Mouse (Mus musculus) lung, embryonic 15.5 days (tissue): ENCODE measurements around the gene Ccdc93. TPM values are rescaled to one million over a fixed set of nuclear protein-coding genes. Genes with fewer than 3 reads are reported as not detected.
A peak's percentile ranks its signal among the peaks of the same experiment; 100 is the strongest.

ENCODE experiments used
- ATAC-seq: fragments of 200-750 bp; cut with Nextera tagmentation; 2 replicates; pipeline ENCODE4 v1.8.0; 2017; ENCODE audit warnings: moderate number of reproducible peaks, borderline replicate concordance; ENCODE audit not compliant: low FRiP score, low TSS enrichment; ENCODE audit errors: extremely low read depth
- H3K27ac ChIP-seq: fragments of 300-500 bp; sonication (generic); 2 replicates; pipeline ENCODE4 v1.5.1; 2015; ENCODE audit warnings: moderate library complexity, mild to moderate bottlenecking, inconsistent platforms
- H3K27me3 ChIP-seq: fragments of 300-500 bp; sonication (generic); 2 replicates; pipeline ENCODE4 v1.6.1; 2015; ENCODE audit warnings: inconsistent platforms
- H3K36me3 ChIP-seq: fragments of 300-500 bp; sonication (generic); 2 replicates; pipeline ENCODE4 v1.6.1; 2015; ENCODE audit warnings: inconsistent platforms
- H3K4me1 ChIP-seq: fragments of 300-500 bp; sonication (generic); 2 replicates; pipeline ENCODE4 v1.6.1; 2015; ENCODE audit warnings: inconsistent platforms
- H3K4me2 ChIP-seq: fragments of 300-500 bp; sonication (generic); 2 replicates; pipeline ENCODE4 v1.6.1; 2015; ENCODE audit warnings: inconsistent platforms, mild to moderate bottlenecking, moderate library complexity
- H3K4me3 ChIP-seq: fragments of 300-500 bp; sonication (generic); 2 replicates; pipeline ENCODE4 v1.5.1; 2015; ENCODE audit warnings: mild to moderate bottlenecking, inconsistent platforms
- H3K9ac ChIP-seq: fragments of 300-500 bp; sonication (generic); 2 replicates; pipeline ENCODE4 v1.6.1; 2015; ENCODE audit warnings: inconsistent platforms
- H3K9me3 ChIP-seq: fragments of 300-500 bp; sonication (generic); 2 replicates; pipeline ENCODE4 v1.6.1; 2016; ENCODE audit warnings: inconsistent platforms
- WGBS: fragments of 180-500 bp; shearing (Covaris S2); methylation state at CpG from one replicate; pipeline ENCODE4 v1.1.7; 2015; 5-methylcytosine and 5-hydroxymethylcytosine counted together
- polyA plus RNA-seq: library from polyadenylated mRNA; unstranded; fragments of >200 nt; fragmentation: Nextera tagmentation; extraction: Ambion mirVana; gene quantifications from 2 replicates; pipeline ENCODE4 v1.2.1, GENCODE M21; 2015

Gene Ccdc93
- polyA plus RNA-seq, 1 experiment from 2014 or later: 9.7 TPM

- H3K36me3 ChIP-seq: no peaks in the 10 kb centered on the region
- H3K9me3 ChIP-seq: no peaks in the 10 kb centered on the region
- no peak for ATAC-seq
- no peaks in the 10 kb centered on the region for H3K27me3 ChIP-seq
- no peak overlapping the region for H3K9ac ChIP-seq
- H3K27ac ChIP-seq: no peak overlapping the region
- H3K4me1 ChIP-seq: peaks cover 24% of the 10 kb centered on the region
- 37% methylated on average over 14 of the region's 14 CpGs for WGBS
- H3K4me2 ChIP-seq: peak overlapping the region; percentile 12; the same call in 1 of the 2 replicates
- H3K4me3 ChIP-seq: no peak overlapping the region
Measured at GRCm38 (mm10) chr1:121398986-121399881, 31.6 kb upstream of the Ccdc93 start.

- H3K36me3 ChIP-seq: no peaks in the 10 kb centered on the region
- no peaks in the 10 kb centered on the region for H3K27me3 ChIP-seq
- ATAC-seq: 0 out of 2 replicates have a peak, but pooled peaks have one; percentile 23
- no peak overlapping the region for H3K4me3 ChIP-seq
- no peak overlapping the region for H3K9ac ChIP-seq
- no peaks in the 10 kb centered on the region for H3K9me3 ChIP-seq
- no peak overlapping the region for H3K4me2 ChIP-seq
- peaks cover 14% of the 10 kb centered on the region for H3K4me1 ChIP-seq
- WGBS: 16% methylated on average over 4 of the region's 4 CpGs
- H3K27ac ChIP-seq: no peak overlapping the region
Measured at GRCm38 (mm10) chr1:121400243-121400642, 30.6 kb upstream of the Ccdc93 start.

DNA sequence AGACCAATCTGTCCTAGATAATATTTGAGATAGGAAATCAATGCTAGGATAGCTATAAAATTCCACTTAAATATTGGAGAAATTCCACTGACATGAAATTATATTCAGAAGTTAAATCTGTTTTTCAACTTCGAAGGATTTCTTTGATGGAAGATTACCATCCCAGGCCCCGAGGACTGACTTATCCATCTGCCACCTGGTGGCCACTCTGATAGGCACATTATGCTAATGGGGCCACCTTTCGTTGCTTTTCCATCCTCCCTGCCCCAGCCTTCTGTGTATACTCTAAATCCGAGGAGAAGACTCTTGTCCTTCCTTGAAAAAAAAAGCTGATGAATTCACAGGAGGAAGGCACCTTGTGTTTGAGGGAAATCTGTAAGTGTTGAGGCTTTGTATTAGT lies 11.8 kb upstream of the Ccdc93 start:
- Histone ChIP-seq H3K4me2 (no peak overlapping the region), H3K9ac (no peak overlapping the region), H3K4me1 (no peaks in the 10 kb centered on the region), H3K27me3 (no peaks in the 10 kb centered on the region), H3K36me3 (no peaks in the 10 kb centered on the region), H3K27ac (no peak overlapping the region), H3K9me3 (no peaks in the 10 kb centered on the region), H3K4me3 (no peak overlapping the region)
- ATAC-seq: no peak
- 36% methylated on average over 4 of the region's 4 CpGs for WGBS

DNA sequence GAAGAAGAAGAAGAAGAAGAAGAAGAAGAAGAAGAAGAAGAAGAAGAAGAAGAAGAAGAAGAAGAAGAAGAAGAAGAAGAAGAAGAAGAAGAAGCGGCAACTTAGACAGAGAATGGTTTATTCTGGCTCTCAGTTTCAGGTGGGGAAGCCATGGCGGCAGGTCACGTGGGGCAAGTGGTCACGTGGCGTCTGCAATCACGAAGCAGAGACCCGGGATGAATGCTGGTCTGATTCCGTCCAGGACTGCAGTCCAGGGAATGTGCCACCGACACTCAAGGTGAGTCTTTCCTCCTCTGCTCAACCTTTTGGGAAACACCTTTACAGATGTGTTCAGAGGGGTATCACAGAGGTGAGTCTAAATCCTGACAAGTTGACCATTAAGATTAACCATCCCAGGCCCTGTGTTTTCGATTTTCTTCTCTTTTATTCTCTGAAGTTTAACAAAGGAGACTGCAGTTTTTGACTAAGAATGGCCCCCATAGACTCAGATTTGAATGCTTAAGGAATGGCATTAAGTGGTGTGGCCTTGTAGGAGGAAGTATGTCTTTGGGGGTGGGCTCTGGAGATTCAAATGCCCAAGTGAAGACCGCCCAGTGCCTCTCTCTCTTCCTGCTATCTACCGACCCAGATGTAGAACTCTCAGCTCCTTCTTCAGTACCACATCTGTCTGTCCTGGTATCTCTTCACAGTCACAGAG lies 11.1 kb upstream of the Ccdc93 start:
- no peaks in the 10 kb centered on the region for H3K4me1 ChIP-seq
- H3K9me3 ChIP-seq: no peaks in the 10 kb centered on the region
- no peak overlapping the region for H3K4me3 ChIP-seq
- no peak for ATAC-seq
- no peaks in the 10 kb centered on the region for H3K36me3 ChIP-seq
- H3K27ac ChIP-seq: no peak overlapping the region
- H3K4me2 ChIP-seq: no peak overlapping the region
- no peaks in the 10 kb centered on the region for H3K27me3 ChIP-seq
- H3K9ac ChIP-seq: no peak overlapping the region
- WGBS: 78% methylated on average over 12 of the region's 12 CpGs

- H3K4me2 ChIP-seq: peak overlapping the region; percentile 94
- no peaks in the 10 kb centered on the region for H3K9me3 ChIP-seq
- H3K36me3 ChIP-seq: no peaks in the 10 kb centered on the region
- no peak for ATAC-seq
- peaks cover 10% of the 10 kb centered on the region for H3K4me1 ChIP-seq
- no peak overlapping the region for H3K27ac ChIP-seq
- peak overlapping the region; percentile 89 for H3K4me3 ChIP-seq
- WGBS: 15% methylated on average over 6 of the region's 6 CpGs
- no peaks in the 10 kb centered on the region for H3K27me3 ChIP-seq
- H3K9ac ChIP-seq: no peak overlapping the region
Measured at GRCm38 (mm10) chr1:121430183-121430937, 489 bp upstream of the Ccdc93 start.

DNA sequence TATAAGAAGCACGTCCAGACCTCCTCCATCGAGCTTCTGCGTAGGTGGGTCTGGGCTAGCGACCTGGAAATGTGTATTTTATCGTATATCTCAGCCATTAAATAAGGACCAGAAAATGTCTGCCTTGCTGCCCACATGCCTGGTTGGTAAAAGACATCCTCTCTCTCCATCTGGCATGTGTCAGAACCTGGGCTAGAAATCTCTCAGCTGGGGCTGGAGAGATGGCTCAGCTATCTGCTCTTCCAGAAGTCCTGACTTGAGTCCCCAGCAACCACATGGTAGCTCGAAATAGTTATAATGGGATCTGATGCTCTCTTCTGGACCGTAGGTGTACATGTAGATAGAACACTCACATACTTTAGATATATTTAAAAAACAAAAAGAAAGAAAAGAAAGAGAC lies 5.1 kb downstream of the Ccdc93 start:
- Histone ChIP-seq H3K4me1 (peaks cover 10% of the 10 kb centered on the region), H3K36me3 (0 out of 2 replicates have a peak, but pooled peaks cover 3% of the 10 kb centered on the region), H3K9me3 (no peaks in the 10 kb centered on the region), H3K4me2 (no peak overlapping the region), H3K27ac (no peak overlapping the region), H3K4me3 (no peak overlapping the region), H3K9ac (no peak overlapping the region), H3K27me3 (no peaks in the 10 kb centered on the region)
- ATAC-seq: no peak
- 91% methylated on average over 7 of the region's 7 CpGs for WGBS

GRCm38 (mm10) chr1:121440535-121441381 lies 9.9 kb downstream of the Ccdc93 start:
- Histone ChIP-seq H3K27ac (no peak overlapping the region), H3K4me1 (no peaks in the 10 kb centered on the region), H3K4me3 (no peak overlapping the region), H3K4me2 (no peak overlapping the region), H3K27me3 (no peaks in the 10 kb centered on the region), H3K9me3 (no peaks in the 10 kb centered on the region), H3K36me3 (peaks cover 20% of the 10 kb centered on the region), H3K9ac (no peak overlapping the region)
- WGBS: 64% methylated on average over 13 of the region's 13 CpGs
- ATAC-seq: peak; percentile 66; the same call in 1 of the 2 replicates

- Histone ChIP-seq H3K27ac (no peak overlapping the region), H3K27me3 (no peaks in the 10 kb centered on the region), H3K36me3 (peaks cover 25% of the 10 kb centered on the region), H3K9me3 (no peaks in the 10 kb centered on the region), H3K4me2 (no peak overlapping the region), H3K9ac (no peak overlapping the region), H3K4me3 (no peak overlapping the region), H3K4me1 (no peaks in the 10 kb centered on the region)
- no peak for ATAC-seq
- WGBS: 90% methylated on average over 6 of the region's 6 CpGs
Measured at GRCm38 (mm10) chr1:121444147-121444546, 13.3 kb downstream of the Ccdc93 start.

DNA sequence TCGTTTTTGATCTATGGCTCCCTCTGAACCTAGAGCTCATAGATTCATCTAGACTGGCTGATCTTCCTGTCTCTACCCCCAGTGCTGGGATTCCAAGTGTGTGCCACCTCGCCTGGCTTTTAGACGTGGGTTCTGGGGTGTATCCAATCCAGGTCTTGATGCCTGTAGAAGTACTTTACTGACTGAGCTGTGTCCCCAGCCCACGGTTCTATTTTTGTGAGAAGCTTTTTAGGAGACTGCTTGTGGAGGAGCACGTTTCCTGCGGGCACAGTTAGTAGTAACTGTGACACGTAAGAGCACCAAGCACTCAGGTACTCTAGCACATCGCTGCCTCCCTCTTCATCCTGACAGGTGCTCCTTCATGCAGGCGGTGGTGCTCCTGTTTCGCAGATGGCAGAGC lies 16.4 kb downstream of the Ccdc93 start:
- WGBS: 91% methylated on average over 10 of the region's 10 CpGs
- no peak overlapping the region for H3K27ac ChIP-seq
- H3K4me2 ChIP-seq: no peak overlapping the region
- no peaks in the 10 kb centered on the region for H3K4me1 ChIP-seq
- H3K27me3 ChIP-seq: no peaks in the 10 kb centered on the region
- peaks cover 20% of the 10 kb centered on the region for H3K36me3 ChIP-seq
- no peaks in the 10 kb centered on the region for H3K9me3 ChIP-seq
- no peak overlapping the region for H3K4me3 ChIP-seq
- no peak for ATAC-seq
- no peak overlapping the region for H3K9ac ChIP-seq

GRCm38 (mm10) chr1:121448166-121448565 lies 17.3 kb downstream of the Ccdc93 start:
- Histone ChIP-seq H3K4me3 (no peak overlapping the region), H3K27ac (no peak overlapping the region), H3K4me2 (no peak overlapping the region), H3K9ac (no peak overlapping the region), H3K9me3 (no peaks in the 10 kb centered on the region), H3K36me3 (peaks cover 16% of the 10 kb centered on the region), H3K27me3 (no peaks in the 10 kb centered on the region), H3K4me1 (no peaks in the 10 kb centered on the region)
- ATAC-seq: no peak
- 89% methylated on average over 19 of the region's 19 CpGs for WGBS

GRCm38 (mm10) chr1:121451009-121451408 lies 20.2 kb downstream of the Ccdc93 start:
- 83% methylated on average over 7 of the region's 7 CpGs for WGBS
- no peak for ATAC-seq
- H3K36me3 ChIP-seq: peaks cover 8% of the 10 kb centered on the region; the same call in 1 of the 2 replicates

More at GRCm38 (mm10) chr1:121451009-121451408, 20.2 kb downstream of the Ccdc93 start:
- Histone ChIP-seq H3K9ac (no peak overlapping the region), H3K4me1 (no peaks in the 10 kb centered on the region), H3K27me3 (no peaks in the 10 kb centered on the region), H3K9me3 (no peaks in the 10 kb centered on the region), H3K27ac (no peak overlapping the region), H3K4me3 (no peak overlapping the region), H3K4me2 (no peak overlapping the region)
